Comparison of ENCODE assay signal across 22 mouse cellular contexts in genomic region chr9:68974517-68974916, GRCm38 (mm10).
"Had no signal": no experiment of that assay in that cellular context is flagged by ENCODE, and none has a peak within 500 bp of the region (broad histone marks: within the 10 kb centered on the region; RNA-seq: fewer than 3 reads in every experiment).

No protein-coding gene starts in this region.

- H3K4me3 ChIP-seq: heart, adult 2 months; heart, embryonic 13.5 days; heart, embryonic 15.5 days; hindbrain, embryonic 13.5 days; hindbrain, embryonic 15.5 days; kidney, embryonic 15.5 days; layer of hippocampus, adult 2 months; left cerebral cortex, adult 2 months; limb, embryonic 10.5 days; limb, embryonic 12.5 days had no signal

- H3K4me2 ChIP-seq: heart, embryonic 11.5 days; heart, embryonic 13.5 days; heart, embryonic 15.5 days; hindbrain, embryonic 13.5 days; hindbrain, embryonic 15.5 days; kidney, embryonic 15.5 days; limb, embryonic 12.5 days; liver, embryonic 11.5 days had no signal

- H3K9ac ChIP-seq: heart, embryonic 13.5 days; heart, embryonic 15.5 days; hindbrain, embryonic 13.5 days; hindbrain, embryonic 15.5 days; kidney, embryonic 15.5 days; limb, embryonic 12.5 days had no signal

- ATAC-seq: hindbrain, postnatal 0 days; intestine, embryonic 16.5 days had no signal

- H3K36me3 ChIP-seq: heart, embryonic 13.5 days; heart, embryonic 15.5 days; hindbrain, embryonic 13.5 days; hindbrain, embryonic 15.5 days; kidney, embryonic 15.5 days; limb, embryonic 10.5 days; limb, embryonic 12.5 days had no signal

- DNase-seq: gastrocnemius, postnatal 14 days; gastrocnemius, postnatal 36 days; heart, adult 11 months; heart, adult 2 months; heart, postnatal 14 days; heart, postnatal 36 days; kidney, adult 11 months; kidney, postnatal 14 days had no signal

- H3K4me1 ChIP-seq: kidney, embryonic 15.5 days had no signal

- H3K9me3 ChIP-seq: heart, embryonic 13.5 days; heart, embryonic 15.5 days; hindbrain, embryonic 13.5 days; hindbrain, embryonic 15.5 days; kidney, embryonic 15.5 days; limb, embryonic 10.5 days; limb, embryonic 12.5 days had no signal

- H3K27me3 ChIP-seq: heart, embryonic 13.5 days; heart, embryonic 15.5 days; hindbrain, embryonic 13.5 days; hindbrain, embryonic 15.5 days; kidney, embryonic 15.5 days; limb, embryonic 12.5 days had no signal

- H3K27ac ChIP-seq: heart, adult 2 months; heart, embryonic 13.5 days; heart, embryonic 15.5 days; hindbrain, embryonic 13.5 days; hindbrain, embryonic 15.5 days; hindbrain, postnatal 0 days; kidney, embryonic 15.5 days; kidney, postnatal 0 days; layer of hippocampus, adult 2 months; left cerebral cortex, adult 2 months; limb, embryonic 10.5 days; limb, embryonic 12.5 days had no signal
